Comparison of ENCODE assay signal across 30 mouse cellular contexts in genomic region chr14:79711301-79711700, GRCm38 (mm10). TPM values are rescaled to one million over a fixed set of nuclear protein-coding genes. Genes with fewer than 3 reads are reported as not detected.
"Had no signal": no experiment of that assay in that cellular context is flagged by ENCODE, and none has a peak within 500 bp of the region (broad histone marks: within the 10 kb centered on the region; RNA-seq: fewer than 3 reads in every experiment).

No protein-coding gene starts in this region.

- DNase-seq: gastrocnemius, adult 2 months; gastrocnemius, postnatal 10 days; gastrocnemius, postnatal 25 days; heart, adult 18-20 months; heart, postnatal 10 days; heart, postnatal 4 days; kidney, adult 11 months; kidney, adult 2 months; kidney, adult 9 months; kidney, postnatal 14 days; kidney, postnatal 36 days; left cerebral cortex, postnatal 4 days had no signal

- H3K27me3 ChIP-seq: heart, embryonic 12.5 days; hindbrain, embryonic 13.5 days; hindbrain, embryonic 15.5 days; limb, embryonic 13.5 days; limb, embryonic 15.5 days; liver, embryonic 12.5 days had no signal

- H3K4me3 ChIP-seq: gastrocnemius, adult 2 months; heart, embryonic 10.5 days; heart, embryonic 12.5 days; hindbrain, embryonic 13.5 days; hindbrain, embryonic 15.5 days; kidney, embryonic 15.5 days; limb, embryonic 13.5 days; limb, embryonic 15.5 days; liver, embryonic 12.5 days had no signal

- H3K9me3 ChIP-seq: heart, embryonic 10.5 days; heart, embryonic 12.5 days; hindbrain, embryonic 13.5 days; hindbrain, embryonic 15.5 days; kidney, embryonic 15.5 days; limb, embryonic 13.5 days; limb, embryonic 15.5 days; liver, embryonic 12.5 days had no signal

- H3K4me2 ChIP-seq: heart, embryonic 12.5 days; hindbrain, embryonic 13.5 days; hindbrain, embryonic 15.5 days; kidney, embryonic 15.5 days; limb, embryonic 13.5 days; limb, embryonic 15.5 days; liver, embryonic 12.5 days had no signal

- H3K27ac ChIP-seq: gastrocnemius, adult 2 months; heart, embryonic 10.5 days; hindbrain, embryonic 13.5 days; hindbrain, embryonic 15.5 days; hindbrain, postnatal 0 days; kidney, embryonic 15.5 days; kidney, postnatal 0 days; limb, embryonic 13.5 days; limb, embryonic 15.5 days; liver, embryonic 12.5 days; liver, embryonic 14.5 days had no signal

- H3K9ac ChIP-seq: heart, embryonic 12.5 days; hindbrain, embryonic 13.5 days; hindbrain, embryonic 15.5 days; kidney, embryonic 15.5 days; limb, embryonic 13.5 days; limb, embryonic 15.5 days; liver, embryonic 12.5 days; liver, embryonic 14.5 days had no signal

- H3K4me1 ChIP-seq: heart, embryonic 10.5 days; hindbrain, embryonic 13.5 days; hindbrain, embryonic 15.5 days; limb, embryonic 13.5 days; limb, embryonic 15.5 days; liver, embryonic 12.5 days had no signal

- H3K36me3 ChIP-seq: heart, embryonic 10.5 days; heart, embryonic 12.5 days; hindbrain, embryonic 13.5 days; hindbrain, embryonic 15.5 days; kidney, embryonic 15.5 days; limb, embryonic 13.5 days; limb, embryonic 15.5 days; liver, embryonic 12.5 days had no signal

- ATAC-seq: hindbrain, postnatal 0 days; intestine, embryonic 16.5 days; liver, embryonic 12.5 days had no signal

RNA-seq across cellular contexts. Expression of gene Cnmd, which starts 49.3 kb away (rescaled TPM):
- total RNA-seq: granulocyte monocyte progenitor cell, adult 5-6 weeks; heart, postnatal 10 days had no signal
- polyA plus RNA-seq: intestine, embryonic 14.5 days; large intestine, adult 2 months; liver, embryonic 12.5 days had no signal

RNA-seq across cellular contexts. Expression of gene Pcdh8, which starts 59.8 kb away (rescaled TPM):
- total RNA-seq: gastrocnemius, adult 2 months; gastrocnemius, postnatal 25 days; granulocyte monocyte progenitor cell, adult 5-6 weeks; heart, postnatal 10 days; heart, postnatal 25 days; liver, adult 2 months had no signal
- polyA plus RNA-seq: liver, adult 2 months; liver, embryonic 12.5 days; liver, embryonic 14.5 days; liver, embryonic 16.5 days had no signal
